Mouse (Mus musculus): ENCODE measurements around the gene Vmn1r173. TPM values are rescaled to one million over a fixed set of nuclear protein-coding genes. Genes with fewer than 3 reads are reported as not detected.
"Not testable (repeated sequence)": the region's sequence is repeated elsewhere in the genome, so short reads cannot be mapped to it uniquely, and the experiment has no call there.

Vmn1r173 gene
- not detected in 2 replicates for polyA plus RNA-seq (2014; fragmentation: Nextera tagmentation; extraction: Ambion mirVana)

- not testable (repeated sequence) for H3K4me3 ChIP-seq (ENCODE audit: low read depth, low read length); H3K27me3 ChIP-seq (ENCODE audit: control insufficient read depth, insufficient read depth, low read length); H3K9ac ChIP-seq (replicated peaks; ENCODE audit: low read depth, low read length); H3K27ac ChIP-seq (ENCODE audit: low read length); H3K9me3 ChIP-seq (ENCODE audit: control insufficient read depth, low read depth, low read length); H3K36me3 ChIP-seq (ENCODE audit: control insufficient read depth, insufficient read depth, low read length); H3K4me1 ChIP-seq (ENCODE audit: control insufficient read depth, insufficient read depth, low read length); H3K4me2 ChIP-seq (replicated peaks; ENCODE audit: low read depth, low read length); ATAC-seq (ENCODE audit: insufficient number of reproducible peaks, insufficient read depth, low FRiP score, low read depth)
- 50% methylated on average over 1 of the region's 1 CpGs for WGBS
Observed at GRCm38 (mm10) chr7:23700403-23700802, at the start of gene Vmn1r173. TSS of gene Vmn1r173 (plus strand) at chr7:23700703.

DNA sequence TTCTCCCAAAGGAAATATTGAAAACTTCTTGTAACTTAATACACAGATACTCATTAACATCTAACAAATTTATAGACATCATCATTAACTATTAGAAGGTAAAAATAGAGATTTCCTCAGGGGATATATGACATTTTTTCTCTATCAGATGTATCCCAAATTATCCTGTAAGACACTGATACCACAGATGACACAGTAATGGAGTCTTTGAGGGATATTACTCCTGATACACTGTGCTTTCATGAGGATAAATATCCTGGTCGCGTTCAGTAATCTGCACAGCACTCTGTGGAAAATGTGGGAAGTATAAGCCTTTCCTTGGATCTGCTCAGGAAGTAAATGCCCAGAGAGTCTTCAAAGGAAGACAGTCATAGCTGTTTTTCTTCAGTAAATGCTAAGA, 42.5 kb upstream of the Vmn1r173 start, which contains the start of gene Vmn1r172:
Gene Vmn1r172 (plus strand): TSS at position 301 of the 400 bp plus-strand sequence.
- Histone ChIP-seq H3K27me3 (ENCODE audit: control insufficient read depth, insufficient read depth, low read length) (no peaks in the 10 kb centered on the region), H3K4me1 (ENCODE audit: control insufficient read depth, insufficient read depth, low read length) (no peaks in the 10 kb centered on the region), H3K4me3 (ENCODE audit: low read depth, low read length) (no peak within 1 kb of the TSS), H3K4me2 (replicated peaks; ENCODE audit: low read depth, low read length) (no peak within 1 kb of the TSS), H3K36me3 (ENCODE audit: control insufficient read depth, insufficient read depth, low read length) (no peaks in the 10 kb centered on the region), H3K27ac (ENCODE audit: low read length) (no peak within 1 kb of the TSS), H3K9me3 (ENCODE audit: control insufficient read depth, low read depth, low read length) (no peaks in the 10 kb centered on the region), H3K9ac (replicated peaks; ENCODE audit: low read depth, low read length) (no peak within 1 kb of the TSS)
- no peak for ATAC-seq (ENCODE audit: insufficient number of reproducible peaks, insufficient read depth, low FRiP score, low read depth)
- 64% methylated on average over 2 of the region's 2 CpGs for WGBS

- H3K27ac ChIP-seq (ENCODE audit: low read length); H3K9ac ChIP-seq (replicated peaks; ENCODE audit: low read depth, low read length); H3K36me3 ChIP-seq (ENCODE audit: control insufficient read depth, insufficient read depth, low read length); H3K9me3 ChIP-seq (ENCODE audit: control insufficient read depth, low read depth, low read length); H3K4me2 ChIP-seq (replicated peaks; ENCODE audit: low read depth, low read length); H3K4me3 ChIP-seq (ENCODE audit: low read depth, low read length); ATAC-seq (ENCODE audit: insufficient number of reproducible peaks, insufficient read depth, low FRiP score, low read depth); H3K4me1 ChIP-seq (ENCODE audit: control insufficient read depth, insufficient read depth, low read length); H3K27me3 ChIP-seq (ENCODE audit: control insufficient read depth, insufficient read depth, low read length): not testable (repeated sequence)
- WGBS: 48% methylated on average over 1 of the region's 1 CpGs
Observed at GRCm38 (mm10) chr7:23751970-23752369, 51.5 kb downstream of the Vmn1r173 start, which contains the start of gene Vmn1r174. TSS of gene Vmn1r174 (plus strand) at chr7:23752270.

Other genes starting within 250 kb of the Vmn1r173 start
- not detected in 2 replicates for gene Vmn1r167, start 193.5 kb upstream of the Vmn1r173 start, polyA plus RNA-seq (2014; fragmentation: Nextera tagmentation; extraction: Ambion mirVana)
- gene Vmn1r168, start 161.0 kb upstream of the Vmn1r173 start, polyA plus RNA-seq (2014; fragmentation: Nextera tagmentation; extraction: Ambion mirVana): not detected in 2 replicates
- gene Vmn1r169, start 125.2 kb upstream of the Vmn1r173 start, polyA plus RNA-seq (2014; fragmentation: Nextera tagmentation; extraction: Ambion mirVana): not detected in 2 replicates
- not detected in 2 replicates for gene Vmn1r170, start 94.5 kb upstream of the Vmn1r173 start, polyA plus RNA-seq (2014; fragmentation: Nextera tagmentation; extraction: Ambion mirVana)
- gene Vmn1r171, start 70.0 kb upstream of the Vmn1r173 start, polyA plus RNA-seq (2014; fragmentation: Nextera tagmentation; extraction: Ambion mirVana): not detected in 2 replicates
- not detected in 2 replicates for gene Vmn1r172, start 42.4 kb upstream of the Vmn1r173 start, polyA plus RNA-seq (2014; fragmentation: Nextera tagmentation; extraction: Ambion mirVana)
- not detected in 2 replicates for gene Vmn1r174, start 51.6 kb downstream of the Vmn1r173 start, polyA plus RNA-seq (2014; fragmentation: Nextera tagmentation; extraction: Ambion mirVana)
- not detected in 2 replicates for gene Vmn1r175, start 109.9 kb downstream of the Vmn1r173 start, polyA plus RNA-seq (2014; fragmentation: Nextera tagmentation; extraction: Ambion mirVana)
- gene Vmn1r176, start 136.7 kb downstream of the Vmn1r173 start, polyA plus RNA-seq (2014; fragmentation: Nextera tagmentation; extraction: Ambion mirVana): not detected in 2 replicates
- not detected in 2 replicates for gene Vmn1r177, start 165.7 kb downstream of the Vmn1r173 start, polyA plus RNA-seq (2014; fragmentation: Nextera tagmentation; extraction: Ambion mirVana)
- not detected in 2 replicates for gene Vmn1r178, start 191.3 kb downstream of the Vmn1r173 start, polyA plus RNA-seq (2014; fragmentation: Nextera tagmentation; extraction: Ambion mirVana)
- not detected in 2 replicates for gene Vmn1r179, start 226.3 kb downstream of the Vmn1r173 start, polyA plus RNA-seq (2014; fragmentation: Nextera tagmentation; extraction: Ambion mirVana)
- gene Vmn1r180, start 249.9 kb downstream of the Vmn1r173 start, polyA plus RNA-seq (2014; fragmentation: Nextera tagmentation; extraction: Ambion mirVana): not detected in 2 replicates